Mouse (Mus musculus): ENCODE measurements around the gene Anp32e.
"Not testable (repeated sequence)": the region's sequence is repeated elsewhere in the genome, so short reads cannot be mapped to it uniquely, and the experiment has no call there.

Gene Anp32e

DNA sequence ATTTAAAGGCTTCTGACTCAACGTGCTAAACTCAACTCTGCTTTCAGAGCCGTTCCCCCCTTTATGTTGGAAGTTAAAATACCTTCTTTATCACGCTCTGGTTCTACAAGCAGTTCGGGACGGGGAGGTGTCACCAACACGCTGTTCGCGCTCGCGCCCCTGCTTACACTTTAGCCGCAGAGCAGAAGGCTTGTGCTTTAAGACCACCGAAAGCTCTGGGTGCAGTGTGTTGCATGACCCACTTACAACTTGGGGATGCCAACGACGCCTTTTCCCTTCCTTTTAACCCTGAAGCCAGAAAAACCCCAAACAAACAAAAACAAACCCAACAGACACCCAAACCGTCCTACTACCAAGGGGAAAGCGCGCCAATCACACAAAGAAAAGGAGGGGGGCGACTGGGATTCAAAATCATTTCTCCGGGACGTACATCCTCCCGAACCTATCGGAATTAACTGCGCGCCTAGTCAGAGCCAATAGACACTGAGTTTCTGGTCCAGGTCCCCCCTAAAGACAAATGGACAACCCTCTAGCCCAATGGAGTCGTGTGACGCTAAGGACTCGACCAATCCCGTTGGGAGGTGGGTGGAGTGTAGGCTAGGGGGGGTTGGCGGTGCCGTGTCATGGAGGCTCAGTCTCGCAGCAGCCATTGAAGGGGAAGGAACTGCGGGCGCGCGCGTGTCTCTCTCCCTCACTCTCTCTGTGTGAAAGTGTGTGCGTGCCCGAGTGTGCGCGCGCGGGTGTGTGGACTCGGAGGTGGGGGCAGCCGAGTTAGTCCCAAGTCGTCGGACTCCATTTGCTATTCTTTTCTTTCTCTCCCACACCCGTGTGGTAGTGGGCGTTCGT is at the start of gene Anp32e:
TSS of gene Anp32e (plus strand) at position 589 of the 846 bp plus-strand sequence.
- DNase-seq (ENCODE audit: low spot score) = peak; percentile 94

- DNase-seq (ENCODE audit: low spot score) = peak; percentile 90
These were observed 46.8 kb upstream of the Anp32e start, which contains the start of gene Ciart for GRCm38 (mm10) chr3:95881979-95882815. Ciart (minus strand) TSS chr3:95882251.

- DNase-seq (ENCODE audit: low spot score) = peak; percentile 65
These were observed 46.1 kb upstream of the Anp32e start for GRCm38 (mm10) chr3:95882816-95883425.

DNA sequence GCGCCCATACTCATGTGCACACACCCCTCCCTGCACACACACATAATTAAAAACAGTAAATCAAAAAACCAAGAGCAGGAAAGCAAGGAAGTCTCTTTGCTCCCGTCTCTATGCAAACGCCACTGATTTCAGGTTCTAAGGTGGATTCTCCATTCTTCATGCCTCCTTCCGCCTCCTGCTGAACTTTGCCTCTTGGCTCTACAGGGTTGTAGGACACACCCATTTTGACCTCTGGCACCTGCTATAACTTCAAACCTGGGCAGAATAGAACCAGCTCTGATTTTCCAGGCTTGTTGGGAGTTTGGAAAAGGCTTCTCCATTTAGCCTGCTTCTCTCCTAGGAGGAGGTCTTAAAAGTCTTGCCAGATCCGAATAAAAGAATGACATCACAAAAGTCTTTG is 44.6 kb upstream of the Anp32e start:
- DNase-seq (ENCODE audit: low spot score) = no peak

GRCm38 (mm10) chr3:95887596-95887995 is 41.5 kb upstream of the Anp32e start:
- DNase-seq (ENCODE audit: low spot score) = no peak

- no peak for DNase-seq (ENCODE audit: low spot score)
These were observed 39.4 kb upstream of the Anp32e start for GRCm38 (mm10) chr3:95889664-95890063.

DNA sequence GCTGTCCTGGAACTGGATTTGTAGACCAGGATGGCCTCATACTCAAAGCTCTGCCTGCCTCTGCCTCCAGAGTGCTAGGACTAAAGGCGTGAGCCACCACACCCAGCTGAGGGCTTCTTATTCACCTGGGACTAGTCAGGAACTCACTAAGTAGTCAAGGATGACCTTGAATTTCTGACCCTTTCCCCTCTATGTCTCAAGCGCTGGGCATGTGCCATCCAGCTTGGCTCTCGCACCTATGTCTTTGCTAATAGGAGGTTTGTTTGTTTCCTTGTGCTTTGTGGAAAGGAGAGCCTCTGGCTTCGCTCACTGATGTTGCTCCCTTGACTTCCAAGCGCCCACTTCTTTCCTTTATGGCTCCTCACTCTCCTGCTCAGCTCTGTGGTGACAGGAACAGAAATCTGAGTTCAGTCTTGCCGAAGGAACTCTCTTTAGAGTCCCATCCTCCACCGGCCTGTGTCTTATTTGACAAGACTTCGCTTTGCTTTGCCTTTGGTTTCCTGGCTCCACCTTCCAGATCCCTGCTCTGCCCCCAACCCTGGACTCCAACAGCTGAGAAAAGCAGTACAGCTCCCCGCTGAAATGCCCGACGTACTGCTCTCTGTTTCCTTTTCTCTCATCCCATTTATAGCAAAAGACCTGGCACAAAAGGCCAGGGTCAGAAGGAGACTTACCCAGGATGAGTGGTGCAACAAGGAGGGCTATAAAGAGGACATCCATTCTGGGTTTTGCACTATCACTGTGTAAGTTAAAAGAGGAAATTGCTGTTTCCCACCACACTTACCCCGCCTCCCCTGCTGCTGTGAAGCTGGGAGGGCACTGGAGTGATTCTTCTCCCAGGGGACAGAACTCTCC is 37.6 kb upstream of the Anp32e start, which contains the start of gene BC028528:
TSS of gene BC028528 (minus strand) at position 795 of the 855 bp plus-strand sequence.
- no peak for DNase-seq (ENCODE audit: low spot score)

DNA sequence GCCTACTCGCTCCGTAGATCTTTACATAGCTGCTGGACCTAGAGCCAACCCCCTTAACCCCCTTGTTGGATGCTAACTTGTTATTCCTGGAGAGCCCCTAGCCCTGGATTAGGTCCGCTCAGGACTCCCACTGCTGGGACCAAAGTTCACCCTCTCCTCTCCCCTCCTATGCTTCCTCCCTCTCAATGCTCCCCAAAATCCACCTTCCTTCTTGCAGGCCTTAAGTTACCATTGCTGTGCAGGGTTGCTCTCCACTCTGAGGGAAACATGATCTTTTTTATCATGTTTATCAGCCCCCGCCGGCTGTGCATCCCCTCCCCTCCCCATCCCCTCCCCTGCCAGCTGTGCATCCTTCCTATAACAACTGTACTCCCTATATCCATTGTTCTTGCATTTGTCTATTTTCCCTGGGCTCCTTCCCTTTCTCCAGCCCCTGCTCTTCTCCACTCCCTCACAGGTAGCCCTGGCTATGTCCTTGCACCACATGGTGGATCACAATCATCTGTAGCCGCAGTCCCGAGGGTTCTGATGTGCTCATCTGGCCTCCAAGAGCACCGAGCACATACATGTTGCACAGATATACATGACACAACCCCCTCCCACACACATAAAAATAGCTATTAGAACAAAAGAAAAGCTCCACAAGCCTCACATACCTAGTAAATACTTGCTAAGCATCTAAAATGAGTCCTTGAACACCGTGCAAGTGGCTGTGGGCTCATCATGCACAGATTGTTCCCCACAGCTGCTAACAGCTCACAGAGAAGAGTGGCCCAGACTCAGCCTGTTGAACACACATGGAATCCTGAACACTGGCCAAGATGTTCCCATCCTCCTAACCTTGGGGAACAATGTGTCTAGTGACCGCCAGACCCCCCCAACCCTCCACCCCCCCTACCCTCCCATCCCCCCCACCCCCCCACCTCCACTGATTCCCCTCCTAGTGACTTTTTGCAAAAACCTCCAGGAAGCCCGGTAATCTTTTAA is 36.7 kb upstream of the Anp32e start:
- DNase-seq (ENCODE audit: low spot score) = no peak

DNA sequence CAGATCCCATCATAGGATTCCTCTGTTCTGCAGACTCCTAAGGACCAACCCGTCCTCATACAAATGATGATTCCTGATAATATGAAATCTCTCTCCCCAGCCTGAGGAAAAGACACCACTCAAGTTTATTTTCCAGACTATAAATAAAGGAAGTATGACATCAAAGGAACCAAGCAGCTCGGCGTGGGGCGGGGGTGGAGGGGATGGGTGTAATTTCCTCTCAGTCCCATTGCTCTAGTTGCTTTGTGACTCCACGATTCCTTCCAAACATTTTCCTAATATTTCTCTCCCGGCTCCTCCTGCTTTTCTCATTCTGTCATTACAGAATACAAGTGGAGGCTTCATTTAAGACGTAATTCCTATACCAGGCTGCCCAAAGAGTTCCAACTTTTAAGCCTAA is 35.9 kb upstream of the Anp32e start:
- DNase-seq (ENCODE audit: low spot score) = no peak

DNA sequence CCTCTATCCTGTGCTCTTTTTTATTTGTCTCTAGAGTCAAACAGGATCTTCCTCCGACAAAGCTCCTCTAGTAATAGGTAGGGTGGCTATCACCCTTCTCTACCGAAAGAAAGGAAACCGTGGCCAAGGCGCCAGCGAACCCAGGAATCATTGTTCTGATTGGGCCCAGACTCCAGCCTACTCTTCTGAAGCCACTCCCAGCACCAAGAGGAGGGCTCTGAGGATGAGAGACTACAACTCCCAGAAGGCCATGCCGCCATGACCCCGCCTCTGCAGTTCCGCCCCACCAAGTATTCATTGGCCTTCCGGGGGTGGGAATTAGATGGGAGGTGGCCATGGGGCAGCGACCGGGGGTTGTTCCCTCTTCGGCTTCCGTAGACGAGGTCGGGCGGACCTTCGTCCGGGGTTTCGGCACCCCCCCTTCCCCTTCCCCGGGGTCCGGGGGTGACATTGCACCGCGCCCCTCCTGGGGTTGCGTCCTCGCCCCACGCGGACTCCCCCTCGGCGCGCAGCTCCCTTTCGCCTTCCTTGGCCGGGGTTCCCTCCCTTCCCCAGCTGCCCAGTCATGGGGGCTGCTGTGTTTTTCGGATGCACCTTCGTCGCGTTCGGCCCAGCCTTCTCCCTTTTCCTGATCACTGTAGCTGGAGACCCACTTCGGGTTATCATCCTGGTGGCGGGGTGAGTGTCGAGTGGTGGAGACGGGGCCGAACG is 35.3 kb upstream of the Anp32e start, which contains the start of gene Aph1a:
TSS of gene Aph1a (plus strand) at position 364 of the 711 bp plus-strand sequence.
- peak; percentile 94 for DNase-seq (ENCODE audit: low spot score)

DNA sequence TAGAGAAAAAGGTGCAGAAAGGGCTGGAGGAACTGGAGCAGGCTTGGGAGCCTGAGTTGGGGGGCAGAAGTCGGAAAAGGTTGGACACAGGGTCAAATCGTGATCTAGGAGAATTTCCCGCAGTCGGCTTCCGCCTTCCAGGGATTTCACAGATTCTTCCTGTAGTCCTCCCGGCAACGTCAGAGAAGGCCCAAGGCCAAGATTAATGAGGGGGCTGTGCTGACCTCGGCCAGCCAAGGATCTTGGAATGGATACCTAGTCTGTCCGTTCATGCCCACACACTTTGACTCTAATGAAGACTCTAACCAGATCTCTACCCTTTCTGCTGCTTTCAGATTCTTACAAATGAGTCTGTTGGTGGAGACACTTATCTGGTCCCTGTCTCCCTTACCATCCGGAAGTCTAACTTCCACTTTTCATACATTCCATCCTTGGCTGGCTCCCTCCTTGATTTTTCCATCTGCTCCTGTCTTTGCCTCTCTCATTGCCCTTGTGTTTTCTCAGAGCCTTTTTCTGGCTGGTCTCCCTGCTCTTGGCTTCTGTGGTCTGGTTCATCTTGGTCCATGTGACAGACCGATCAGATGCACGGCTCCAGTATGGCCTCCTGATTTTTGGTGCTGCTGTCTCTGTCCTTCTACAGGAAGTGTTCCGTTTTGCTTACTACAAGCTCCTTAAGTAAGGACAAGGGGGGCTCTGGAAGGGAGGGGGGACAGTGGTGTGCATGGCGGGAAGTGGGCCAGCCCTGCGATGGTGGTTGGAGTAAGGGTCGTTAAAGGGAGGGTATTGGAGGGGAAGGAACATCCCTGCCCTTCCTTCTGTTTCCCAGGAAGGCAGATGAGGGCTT is 34.5 kb upstream of the Anp32e start:
- peak; percentile 68 for DNase-seq (ENCODE audit: low spot score)

DNA sequence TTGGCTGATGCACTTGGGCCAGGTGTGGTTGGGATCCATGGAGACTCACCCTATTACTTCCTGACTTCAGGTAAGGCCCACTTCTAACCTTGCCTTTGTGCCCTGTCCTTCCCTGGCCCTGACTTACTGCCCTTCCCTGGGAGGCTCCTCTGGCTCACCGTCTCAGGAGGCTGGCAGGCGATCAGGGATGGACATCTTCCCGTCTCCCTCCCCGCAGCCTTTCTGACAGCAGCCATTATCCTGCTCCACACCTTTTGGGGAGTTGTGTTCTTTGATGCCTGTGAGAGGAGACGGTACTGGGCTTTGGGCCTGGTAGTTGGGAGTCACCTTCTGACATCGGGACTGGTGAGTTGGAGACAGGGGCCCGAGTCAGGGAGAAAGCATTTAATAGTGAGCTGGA is 33.5 kb upstream of the Anp32e start:
- not testable (repeated sequence) for DNase-seq (ENCODE audit: low spot score)

- no peak for DNase-seq (ENCODE audit: low spot score)
These were observed 29.1 kb upstream of the Anp32e start for GRCm38 (mm10) chr3:95899800-95900524.

- DNase-seq (ENCODE audit: low spot score) = no peak
These were observed 27.3 kb upstream of the Anp32e start for GRCm38 (mm10) chr3:95901616-95902372.

- DNase-seq (ENCODE audit: low spot score) = no peak
These were observed 26.7 kb upstream of the Anp32e start for GRCm38 (mm10) chr3:95902373-95902625.

DNA sequence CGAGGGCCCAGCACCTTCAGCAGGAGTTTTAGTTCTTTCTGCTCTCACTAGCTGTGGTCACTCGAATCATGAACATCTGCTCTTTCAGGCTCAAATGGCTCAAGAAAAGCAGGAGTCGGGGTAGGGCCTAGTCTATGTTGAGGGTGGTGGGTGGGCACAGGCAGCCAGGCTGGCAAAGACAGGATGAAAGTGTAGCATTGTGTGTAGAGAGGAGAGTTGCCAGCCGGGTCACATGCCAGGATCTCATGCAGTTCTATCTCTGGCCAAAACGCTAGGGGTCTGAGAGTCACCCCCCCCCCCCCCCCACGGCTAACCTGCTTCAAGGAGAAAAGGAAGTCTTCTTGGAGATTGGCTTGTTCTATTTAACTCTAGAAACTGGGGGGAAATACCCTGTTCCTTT is 26.4 kb upstream of the Anp32e start:
- DNase-seq (ENCODE audit: low spot score) = no peak

DNA sequence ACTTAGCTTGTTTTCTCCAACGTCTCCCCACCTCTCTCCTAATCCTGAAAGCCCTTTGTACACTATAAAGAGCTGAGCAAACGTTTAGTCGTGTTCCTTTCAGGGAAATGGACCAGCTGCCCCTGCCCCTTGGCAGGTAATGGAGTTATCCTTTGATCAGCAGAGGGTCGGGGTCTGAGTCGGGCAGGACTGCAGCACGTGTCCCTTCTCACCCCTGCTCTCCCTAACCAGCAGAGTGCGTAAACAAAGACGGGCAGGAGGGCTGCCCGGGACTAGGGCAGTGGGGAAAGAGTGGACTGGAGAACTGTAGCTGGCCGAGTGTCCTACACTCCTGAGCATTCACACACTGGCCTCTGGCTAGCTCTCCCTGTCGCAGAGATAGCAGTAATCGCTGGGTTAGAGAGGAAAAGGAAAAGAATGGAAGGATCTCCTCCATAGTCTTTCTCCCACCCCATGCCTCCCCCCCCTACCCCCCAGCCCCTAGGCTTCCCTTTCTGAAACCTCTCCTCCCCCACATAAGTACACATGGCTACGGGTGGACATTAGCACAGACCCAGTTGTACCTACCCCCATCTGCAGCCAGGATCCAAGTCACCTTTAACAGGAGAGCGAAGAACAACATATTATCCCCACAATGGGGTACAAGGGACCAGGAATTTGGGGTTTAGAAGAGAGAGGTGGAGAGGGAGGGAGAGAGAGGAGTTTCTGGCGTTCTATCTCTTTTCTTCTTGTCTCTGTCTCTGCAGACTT is 25.1 kb upstream of the Anp32e start:
- DNase-seq (ENCODE audit: low spot score) = no peak

Data from ovary, postnatal 36 days (tissue).